Mouse (Mus musculus): ENCODE results near the gene Alyref2. TPM values are rescaled to one million over a fixed set of nuclear protein-coding genes. Genes with fewer than 3 reads are reported as not detected.

Gene Alyref2
- total RNA-seq, 2 experiments from 2014 or later, result 1.6 to 2.6 TPM

Other genes with a start within 250 kb of the Alyref2 start
- gene B4galt3, start 233.2 kb upstream of the Alyref2 start, total RNA-seq (2021), result 10 to 100 TPM; 18.7 to 19.6 TPM
- gene Ppox, start 222.3 kb upstream of the Alyref2 start, total RNA-seq (2021), result 10 to 100 TPM; 13.1 to 13.6 TPM
- gene Usp21, start 215.5 kb upstream of the Alyref2 start, total RNA-seq (2021), result 10 to 100 TPM; 17.7 to 20.9 TPM
- 10 to 100 TPM; 90.4 to 91.6 TPM for gene Ufc1, start 208.5 kb upstream of the Alyref2 start, total RNA-seq (2021)
- gene Dedd, start 174.3 kb upstream of the Alyref2 start, total RNA-seq (2021), result 10 to 100 TPM; 21.8 to 23.5 TPM
- 10 to 100 TPM; 26.4 to 28.8 TPM for gene Nit1, start 157.8 kb upstream of the Alyref2 start, total RNA-seq (2021)
- gene Pfdn2, start 157.8 kb upstream of the Alyref2 start, total RNA-seq (2021), result 10 to 100 TPM; 84.8 to 94.3 TPM
- gene Klhdc9, start 142.7 kb upstream of the Alyref2 start, total RNA-seq (2021), result not detected
- under 1 TPM; 0.15 to 0.18 TPM for gene Nectin4, start 133.4 kb upstream of the Alyref2 start, total RNA-seq (2021)
- 1 to 10 TPM; 2.7 to 5.0 TPM for gene Arhgap30, start 114.5 kb upstream of the Alyref2 start, total RNA-seq (2021)
- gene Usf1, start 92.2 kb upstream of the Alyref2 start, total RNA-seq (2021), result 10 to 100 TPM; 40.1 to 42.5 TPM
- 1 to 10 TPM in 1 of 2 experiments, not detected in 1; 1.6 TPM for gene Tstd1, start 84.6 kb upstream of the Alyref2 start, total RNA-seq (2021)
- gene F11r, start 65.9 kb upstream of the Alyref2 start, total RNA-seq (2021), result 10 to 100 TPM; 33.3 to 34.1 TPM
- gene Itln1, start 31.8 kb downstream of the Alyref2 start, total RNA-seq (2021), result not detected
- under 1 TPM; 0.22 to 0.62 TPM for gene Cd244a, start 55.7 kb downstream of the Alyref2 start, total RNA-seq (2021)
- gene Ly9, start 103.9 kb downstream of the Alyref2 start, total RNA-seq (2021), result 1 to 10 TPM in 1 of 2 experiments, under 1 TPM in 1; 0.47 to 2.4 TPM
- 1 to 10 TPM in 1 of 2 experiments, under 1 TPM in 1; 0.57 to 1.1 TPM for gene Slamf7, start 149.6 kb downstream of the Alyref2 start, total RNA-seq (2021)
- 1 to 10 TPM; 2.9 to 3.1 TPM for gene Cd48, start 178.5 kb downstream of the Alyref2 start, total RNA-seq (2021)